Mouse (Mus musculus): ENCODE measurements at regions not wholly inside any gene's neighbourhood (a gene's known extent, or its start where the extent isn't known, plus 50 kb on each side); places are given as distances from the start of the nearest gene placed in this dataset.
A peak's percentile ranks its signal among the peaks of the same experiment; 100 is the strongest.

DNA sequence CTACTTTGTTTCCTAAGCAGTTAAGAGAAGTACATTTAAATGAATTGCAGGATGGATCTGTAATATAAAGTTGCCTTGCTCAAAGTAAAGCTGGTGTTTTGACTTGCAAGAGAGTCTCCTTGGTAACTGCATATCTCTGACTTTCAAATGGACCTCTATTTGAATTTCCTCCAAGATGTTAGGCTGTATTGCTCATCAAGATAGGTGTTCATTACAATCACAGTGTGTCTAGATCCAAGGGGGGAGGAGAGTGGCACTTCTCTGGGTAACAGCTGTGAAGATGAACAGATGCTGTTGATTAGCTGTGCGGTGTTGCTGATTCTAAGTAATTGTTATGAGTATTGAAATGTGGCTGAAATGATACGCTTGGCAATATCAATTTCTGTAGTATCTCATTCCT lies 787.2 kb downstream of the Pom121l12 start:
- peak in 1 of 2 experiments; percentile 20 for DNase-seq (ENCODE audit: low spot score in 2 of 2)
- Histone ChIP-seq H3K4me3 (no peak overlapping the region), H3K27ac (no peak overlapping the region)
- TF ChIP-seq CTCF (conservative IDR thresholded peaks at IDR 0.05), result no peak

DNA sequence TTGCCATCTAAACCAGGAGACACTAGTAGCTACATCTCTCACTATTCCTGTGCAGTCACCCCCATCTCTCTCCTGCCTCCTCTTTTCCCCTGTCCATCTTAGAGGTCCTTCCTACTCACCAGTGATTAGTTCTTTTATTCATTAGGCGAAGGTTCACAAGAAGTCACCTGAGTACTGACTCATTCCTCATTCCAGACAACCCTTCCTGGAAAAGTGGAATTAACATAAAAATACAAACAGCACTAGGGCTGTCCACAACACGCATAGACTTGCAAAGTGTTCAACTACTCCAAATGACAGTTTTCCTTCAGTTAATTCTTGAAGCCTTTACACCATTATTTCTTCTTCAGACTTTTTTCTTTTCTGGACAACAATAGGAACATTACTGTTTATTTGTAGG lies 821.7 kb upstream of the Vstm2a start:
- no peak for DNase-seq (ENCODE audit: low spot score in 2 of 2)
- Histone ChIP-seq H3K27ac (no peak overlapping the region), H3K4me3 (no peak overlapping the region)
- TF ChIP-seq CTCF (conservative IDR thresholded peaks at IDR 0.05), result no peak
